Mouse (Mus musculus) heart, postnatal 10 days (tissue): Measurements from ENCODE around the gene Fahd1. TPM values are rescaled to one million over a fixed set of nuclear protein-coding genes. Genes with fewer than 3 reads are reported as not detected.

Source experiments
- total RNA-seq, 2 experiments: library from RNA; stranded (reverse); gene quantifications; 2 replicates each; pipeline ENCODE4 v1.2.3; 2021

Fahd1 gene
- total RNA-seq, 2 experiments from 2014 or later: 62.4 to 66.0 TPM

Other genes with a start within 250 kb of the Fahd1 start
- 10 to 100 TPM; 86.0 to 95.6 TPM for gene Tsc2, start 217.7 kb downstream of the Fahd1 start, total RNA-seq
- gene Nthl1, start 217.7 kb downstream of the Fahd1 start, total RNA-seq: 1 to 10 TPM; 3.2 to 3.4 TPM
- 100 to 1,000 TPM; 108 to 133 TPM for gene Slc9a3r2, start 200.0 kb downstream of the Fahd1 start, total RNA-seq
- not detected for gene Npw, start 191.9 kb downstream of the Fahd1 start, total RNA-seq
- 10 to 100 TPM; 25.1 to 25.4 TPM for gene Zfp598, start 180.7 kb downstream of the Fahd1 start, total RNA-seq
- gene Syngr3, start 160.4 kb downstream of the Fahd1 start, total RNA-seq: not detected
- 10 to 100 TPM; 18.9 to 19.8 TPM for gene Gfer, start 154.2 kb downstream of the Fahd1 start, total RNA-seq
- gene Noxo1, start 154.1 kb downstream of the Fahd1 start, total RNA-seq: 1 to 10 TPM in 1 of 2 experiments, under 1 TPM in 1; 0.93 to 2.9 TPM
- gene Tbl3, start 142.7 kb downstream of the Fahd1 start, total RNA-seq: 10 to 100 TPM; 20.8 to 21.5 TPM
- gene Rnf151, start 132.3 kb downstream of the Fahd1 start, total RNA-seq: not detected
- gene Rps2, start 132.2 kb downstream of the Fahd1 start, total RNA-seq: 100 to 1,000 TPM; 730 to 736 TPM
- 100 to 1,000 TPM; 845 to 899 TPM for gene Ndufb10, start 125.9 kb downstream of the Fahd1 start, total RNA-seq
- gene Rpl3l, start 122.5 kb downstream of the Fahd1 start, total RNA-seq: 10 to 100 TPM; 67.3 to 69.8 TPM
- gene Msrb1, start 113.7 kb downstream of the Fahd1 start, total RNA-seq: 100 to 1,000 TPM; 123 to 163 TPM
- gene Hs3st6, start 97.4 kb downstream of the Fahd1 start, total RNA-seq: not detected
- gene Meiob, start 46.1 kb downstream of the Fahd1 start, total RNA-seq: not detected
- 100 to 1,000 TPM; 110 to 117 TPM for gene Hagh, start 10.2 kb downstream of the Fahd1 start, total RNA-seq
- gene Igfals, start 15.6 kb upstream of the Fahd1 start, total RNA-seq: 10 to 100 TPM in 1 of 2 experiments, 1 to 10 TPM in 1; 9.9 to 14.0 TPM
- 10 to 100 TPM; 27.0 to 27.8 TPM for gene Nubp2, start 36.0 kb upstream of the Fahd1 start, total RNA-seq
- gene Spsb3, start 36.3 kb upstream of the Fahd1 start, total RNA-seq: 10 to 100 TPM; 41.3 to 45.8 TPM
- gene Eme2, start 44.7 kb upstream of the Fahd1 start, total RNA-seq: 10 to 100 TPM; 17.1 to 23.7 TPM
- 100 to 1,000 TPM; 114 to 116 TPM for gene Mrps34, start 44.8 kb upstream of the Fahd1 start, total RNA-seq
- gene Nme3, start 46.1 kb upstream of the Fahd1 start, total RNA-seq: 10 to 100 TPM; 45.4 to 54.6 TPM
- gene Mapk8ip3, start 86.6 kb upstream of the Fahd1 start, total RNA-seq: 10 to 100 TPM; 64.0 to 66.9 TPM
- 10 to 100 TPM; 19.4 to 22.9 TPM for gene Jpt2, start 110.3 kb upstream of the Fahd1 start, total RNA-seq
- 10 to 100 TPM; 15.2 to 15.9 TPM for gene Cramp1l, start 165.4 kb upstream of the Fahd1 start, total RNA-seq
- gene Ift140, start 165.7 kb upstream of the Fahd1 start, total RNA-seq: 1 to 10 TPM; 7.3 to 7.8 TPM
- gene Tmem204, start 233.2 kb upstream of the Fahd1 start, total RNA-seq: 10 to 100 TPM; 42.1 to 42.2 TPM